Mouse (Mus musculus) stomach, postnatal 0 days (tissue): Measurements from ENCODE around the gene Pofut2. TPM values are rescaled to one million over a fixed set of nuclear protein-coding genes. Genes with fewer than 3 reads are reported as not detected.
A peak's percentile ranks its signal among the peaks of the same experiment; 100 is the strongest.

Experiments
- ATAC-seq: fragments of 200-750 bp; cut with Nextera tagmentation; 2 replicates; pipeline ENCODE4 v1.8.0; 2017; ENCODE audit not compliant: low FRiP score, low TSS enrichment
- DNase-seq: peaks from one replicate; pipeline ENCODE4 v3.0.0-alpha.2; 2016; ENCODE audit warnings: low spot score
- H3K27ac ChIP-seq: fragments of 300-500 bp; sonication (generic); replicated peaks from 2 replicates; pipeline ENCODE4 v1.5.1; 2014; ENCODE audit warnings: mild to moderate bottlenecking, control low read depth
- H3K27me3 ChIP-seq: fragments of 300-500 bp; sonication (generic); 2 replicates; pipeline ENCODE4 v1.6.1; 2014; ENCODE audit warnings: low read length; ENCODE audit not compliant: control insufficient read depth, insufficient read depth
- H3K36me3 ChIP-seq: fragments of 300-500 bp; sonication (generic); 2 replicates; pipeline ENCODE4 v1.6.1; 2014; ENCODE audit warnings: low read length, mixed read lengths; ENCODE audit not compliant: control insufficient read depth, insufficient read depth
- H3K4me1 ChIP-seq: fragments of 300-500 bp; sonication (generic); replicated peaks from 2 replicates; pipeline ENCODE4 v1.6.1; 2014; ENCODE audit warnings: antibody characterized with exemption; ENCODE audit not compliant: control insufficient read depth, insufficient read depth
- H3K4me2 ChIP-seq: fragments of 300-500 bp; sonication (generic); replicated peaks from 2 replicates; pipeline ENCODE4 v1.6.1; 2014; ENCODE audit warnings: low read depth, mild to moderate bottlenecking, control low read depth, moderate library complexity
- H3K4me3 ChIP-seq: fragments of 300-500 bp; sonication (generic); 2 replicates; pipeline ENCODE4 v1.5.1; 2014; ENCODE audit warnings: low read depth, low read length, control low read depth
- H3K9ac ChIP-seq: fragments of 300-500 bp; sonication (generic); 2 replicates; pipeline ENCODE4 v1.6.1; 2014; ENCODE audit warnings: mild to moderate bottlenecking, low read length, control low read depth, mixed read lengths
- H3K9me3 ChIP-seq: fragments of 300-500 bp; sonication (generic); 2 replicates; pipeline ENCODE4 v1.6.1; 2016; ENCODE audit warnings: low read length; ENCODE audit not compliant: control insufficient read depth
- CTCF ChIP-seq: IDR thresholded peaks from 2 replicates; pipeline ENCODE4 v1.5.1; 2016; ENCODE audit warnings: antibody characterized with exemption, low read depth, mild to moderate bottlenecking, moderate library complexity
- EP300 ChIP-seq: optimal IDR thresholded peaks from 2 replicates; pipeline ENCODE3; 2016; ENCODE audit warnings: antibody characterized with exemption
- WGBS: fragments of 180-500 bp; shearing (Covaris S2); extraction: QIAGEN DNeasy Blood & Tissue Kit; methylation state at CpG from one replicate; pipeline ENCODE4 v1.1.7; 2014; 5-methylcytosine and 5-hydroxymethylcytosine counted together
- polyA plus RNA-seq: library from polyadenylated mRNA; unstranded; fragments of >200 nt; fragmentation: Nextera tagmentation; extraction: Ambion mirVana; gene quantifications from 2 replicates; pipeline ENCODE4 v1.2.1, GENCODE M21; 2015

Gene Pofut2
- 50.7 and 54.0 TPM in 2 replicates for polyA plus RNA-seq

- no peaks in the 10 kb centered on the region for H3K27me3 ChIP-seq
- under 1% methylated on average over 80 of the region's 81 CpGs for WGBS
- no peaks in the 10 kb centered on the region for H3K9me3 ChIP-seq
- H3K4me2 ChIP-seq, result peak within 1 kb of the TSS; percentile 85
- peaks cover 8% of the 10 kb centered on the region; the same call in 1 of the 2 replicates for H3K36me3 ChIP-seq
- DNase-seq, result peak; percentile 98
- ATAC-seq, result peak; percentile 98
- no peaks in the 10 kb centered on the region for H3K4me1 ChIP-seq
- H3K9ac ChIP-seq, result peak within 1 kb of the TSS; percentile 95
- TF ChIP-seq EP300 (no peak), CTCF (peak; percentile 65)
- peak within 1 kb of the TSS; percentile 91 for H3K4me3 ChIP-seq
- peak within 1 kb of the TSS; percentile 91 for H3K27ac ChIP-seq
Measured at GRCm38 (mm10) chr10:77258704-77259621, at the start of gene Pofut2. Gene Pofut2 (plus strand): TSS chr10:77259218.

DNA sequence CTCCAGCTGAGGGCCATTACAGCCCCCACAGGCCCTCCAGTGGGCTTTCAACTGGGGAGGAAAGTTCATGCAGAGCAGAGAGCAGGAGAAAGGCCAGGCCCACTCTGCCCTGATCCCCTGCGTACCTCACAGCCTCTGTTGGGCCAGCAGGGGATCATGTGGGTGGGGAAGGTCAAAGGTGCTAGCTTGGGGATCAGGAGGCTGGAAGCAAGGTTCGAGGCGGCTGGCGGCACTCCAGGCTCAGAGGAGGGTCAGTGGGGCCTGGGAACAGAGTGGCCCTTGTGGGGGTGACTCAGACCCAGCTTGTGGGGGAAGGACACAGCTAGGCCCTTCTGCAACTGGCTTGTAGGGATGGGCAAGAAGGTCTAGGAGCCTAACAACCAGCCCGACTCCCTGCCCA, 49.8 kb upstream of the Pofut2 start:
- DNase-seq (no peak), ATAC-seq (no peak)
- H3K9me3 ChIP-seq, result no peaks in the 10 kb centered on the region
- whole genome bisulfite sequencing, result 66% methylated on average over 5 of the region's 5 CpGs
- TF ChIP-seq EP300 (no peak), CTCF (no peak)
- H3K4me1 ChIP-seq, result peaks cover 11% of the 10 kb centered on the region
- H3K36me3 ChIP-seq, result no peaks in the 10 kb centered on the region
- H3K27ac ChIP-seq, result no peak overlapping the region
- H3K9ac ChIP-seq, result no peak overlapping the region
- H3K4me3 ChIP-seq, result no peak overlapping the region
- H3K4me2 ChIP-seq, result no peak overlapping the region
- H3K27me3 ChIP-seq, result no peaks in the 10 kb centered on the region

DNA sequence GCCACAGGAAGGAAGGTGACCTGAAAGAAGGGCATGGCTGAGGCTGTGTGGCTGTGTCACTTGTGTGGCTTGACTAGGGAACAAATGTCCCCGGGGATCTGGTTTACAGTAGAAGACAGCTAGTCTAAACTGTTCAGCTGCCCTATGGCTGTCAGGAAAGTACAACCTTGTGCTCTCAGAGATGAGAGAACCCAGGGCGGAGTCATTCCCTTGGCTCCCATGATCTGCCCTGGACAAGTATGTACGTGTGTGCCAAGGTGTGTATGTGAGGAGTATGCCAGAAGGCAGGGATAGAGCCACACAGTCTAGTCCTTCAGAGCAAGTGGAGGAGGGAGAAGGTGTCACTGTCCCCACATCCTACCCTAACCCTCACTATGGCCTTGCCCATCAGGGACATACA, 48.4 kb upstream of the Pofut2 start:
- H3K9me3 ChIP-seq, result no peaks in the 10 kb centered on the region
- peak overlapping the region; percentile 85 for H3K27ac ChIP-seq
- DNase-seq, result no peak
- H3K27me3 ChIP-seq, result no peaks in the 10 kb centered on the region
- peaks cover 11% of the 10 kb centered on the region for H3K4me1 ChIP-seq
- no peak overlapping the region for H3K4me2 ChIP-seq
- H3K36me3 ChIP-seq, result no peaks in the 10 kb centered on the region
- ATAC-seq, result 0 out of 2 replicates have a peak, but pooled peaks have one; percentile 15
- no peak overlapping the region for H3K4me3 ChIP-seq
- 86% methylated on average over 3 of the region's 3 CpGs for WGBS
- H3K9ac ChIP-seq, result no peak overlapping the region
- TF ChIP-seq CTCF (no peak), EP300 (no peak)

- DNase-seq (peak; percentile 72), ATAC-seq (peak; percentile 81)
- Histone ChIP-seq H3K4me1 (peaks cover 11% of the 10 kb centered on the region), H3K27ac (peak overlapping the region; percentile 85), H3K4me3 (no peak overlapping the region), H3K4me2 (no peak overlapping the region), H3K27me3 (no peaks in the 10 kb centered on the region), H3K9me3 (no peaks in the 10 kb centered on the region), H3K36me3 (no peaks in the 10 kb centered on the region), H3K9ac (no peak overlapping the region)
- TF ChIP-seq EP300, result no peak
- no peak for TF ChIP-seq CTCF
- WGBS, result 13% methylated on average over 11 of the region's 11 CpGs
Measured at GRCm38 (mm10) chr10:77211116-77211570, 47.9 kb upstream of the Pofut2 start.

GRCm38 (mm10) chr10:77212354-77213120, 46.5 kb upstream of the Pofut2 start:
- no peak for DNase-seq
- WGBS, result 82% methylated on average over 6 of the region's 6 CpGs
- H3K4me3 ChIP-seq, result no peak overlapping the region
- H3K27ac ChIP-seq, result no peak overlapping the region
- no peaks in the 10 kb centered on the region for H3K9me3 ChIP-seq
- H3K9ac ChIP-seq, result no peak overlapping the region
- no peaks in the 10 kb centered on the region for H3K36me3 ChIP-seq
- H3K4me1 ChIP-seq, result peaks cover 3% of the 10 kb centered on the region
- no peak overlapping the region for H3K4me2 ChIP-seq
- no peak for ATAC-seq
- no peaks in the 10 kb centered on the region for H3K27me3 ChIP-seq
- TF ChIP-seq EP300 (no peak), CTCF (no peak)
